Mouse (Mus musculus): ENCODE results near the gene Fes. TPM values are rescaled to one million over a fixed set of nuclear protein-coding genes. Genes with fewer than 3 reads are reported as not detected.
A peak's percentile ranks its signal among the peaks of the same experiment; 100 is the strongest.

Fes gene
- 12.3 and 13.8 TPM in 2 replicates for polyA plus RNA-seq (2015; fragmentation: Nextera tagmentation; extraction: Ambion mirVana)

GRCm38 (mm10) chr7:80387633-80388543, at the start of gene Fes:
Gene Fes, minus strand, starts transcription at chr7:80387946.
- Histone ChIP-seq H3K4me2 (ENCODE audit: low read depth, low read length) (peak within 1 kb of the TSS; percentile 62), H3K27me3 (ENCODE audit: control insufficient read depth, insufficient read depth, low read length) (no peaks in the 10 kb centered on the region), H3K4me3 (replicated peaks; ENCODE audit: low read length) (peak within 1 kb of the TSS; percentile 47), H3K9me3 (replicated peaks; ENCODE audit: control insufficient read depth, low read length) (no peaks in the 10 kb centered on the region), H3K4me1 (ENCODE audit: control insufficient read depth, insufficient read depth, low read length) (peaks cover 19% of the 10 kb centered on the region), H3K27ac (ENCODE audit: low read length) (peak within 1 kb of the TSS; percentile 69), H3K36me3 (ENCODE audit: control insufficient read depth, insufficient read depth, low read length) (peaks cover 16% of the 10 kb centered on the region), H3K9ac (ENCODE audit: low read length) (peak within 1 kb of the TSS; percentile 76)
- WGBS: 19% methylated on average over 33 of the region's 33 CpGs
- peak; percentile 57; the same call in 1 of the 2 replicates for ATAC-seq (ENCODE audit: insufficient read depth, low FRiP score)

- no peak overlapping the region for H3K4me3 ChIP-seq (replicated peaks; ENCODE audit: low read length)
- no peaks in the 10 kb centered on the region; the same call in 1 of the 2 replicates for H3K4me1 ChIP-seq (ENCODE audit: control insufficient read depth, insufficient read depth, low read length)
- no peak overlapping the region for H3K4me2 ChIP-seq (ENCODE audit: low read depth, low read length)
- no peak for ATAC-seq (ENCODE audit: insufficient read depth, low FRiP score)
- no peaks in the 10 kb centered on the region for H3K27me3 ChIP-seq (ENCODE audit: control insufficient read depth, insufficient read depth, low read length)
- 79% methylated on average over 7 of the region's 7 CpGs for WGBS
- no peaks in the 10 kb centered on the region for H3K9me3 ChIP-seq (replicated peaks; ENCODE audit: control insufficient read depth, low read length)
- no peak overlapping the region for H3K9ac ChIP-seq (ENCODE audit: low read length)
- no peaks in the 10 kb centered on the region for H3K36me3 ChIP-seq (ENCODE audit: control insufficient read depth, insufficient read depth, low read length)
- H3K27ac ChIP-seq (ENCODE audit: low read length): no peak overlapping the region
Observed at GRCm38 (mm10) chr7:80436571-80436970, 48.8 kb upstream of the Fes start.

GRCm38 (mm10) chr7:80435594-80435993, 47.8 kb upstream of the Fes start:
- no peak overlapping the region for H3K4me3 ChIP-seq (replicated peaks; ENCODE audit: low read length)
- H3K36me3 ChIP-seq (ENCODE audit: control insufficient read depth, insufficient read depth, low read length): no peaks in the 10 kb centered on the region
- no peak overlapping the region for H3K27ac ChIP-seq (ENCODE audit: low read length)
- H3K9ac ChIP-seq (ENCODE audit: low read length): no peak overlapping the region
- H3K9me3 ChIP-seq (replicated peaks; ENCODE audit: control insufficient read depth, low read length): no peaks in the 10 kb centered on the region
- no peaks in the 10 kb centered on the region for H3K4me1 ChIP-seq (ENCODE audit: control insufficient read depth, insufficient read depth, low read length)
- no peak for ATAC-seq (ENCODE audit: insufficient read depth, low FRiP score)
- no peak overlapping the region for H3K4me2 ChIP-seq (ENCODE audit: low read depth, low read length)
- WGBS: 49% methylated on average over 3 of the region's 3 CpGs
- H3K27me3 ChIP-seq (ENCODE audit: control insufficient read depth, insufficient read depth, low read length): no peaks in the 10 kb centered on the region

GRCm38 (mm10) chr7:80429661-80430060, 41.9 kb upstream of the Fes start:
- no peaks in the 10 kb centered on the region for H3K4me1 ChIP-seq (ENCODE audit: control insufficient read depth, insufficient read depth, low read length)
- no peak overlapping the region for H3K4me2 ChIP-seq (ENCODE audit: low read depth, low read length)
- H3K9ac ChIP-seq (ENCODE audit: low read length): no peak overlapping the region
- 94% methylated on average over 12 of the region's 12 CpGs for WGBS
- H3K27me3 ChIP-seq (ENCODE audit: control insufficient read depth, insufficient read depth, low read length): no peaks in the 10 kb centered on the region
- no peaks in the 10 kb centered on the region for H3K9me3 ChIP-seq (replicated peaks; ENCODE audit: control insufficient read depth, low read length)
- no peaks in the 10 kb centered on the region for H3K36me3 ChIP-seq (ENCODE audit: control insufficient read depth, insufficient read depth, low read length)
- H3K27ac ChIP-seq (ENCODE audit: low read length): no peak overlapping the region
- H3K4me3 ChIP-seq (replicated peaks; ENCODE audit: low read length): no peak overlapping the region
- ATAC-seq (ENCODE audit: insufficient read depth, low FRiP score): no peak

GRCm38 (mm10) chr7:80427730-80428129, 40.0 kb upstream of the Fes start:
- Histone ChIP-seq H3K9ac (ENCODE audit: low read length) (no peak overlapping the region), H3K4me1 (ENCODE audit: control insufficient read depth, insufficient read depth, low read length) (peaks cover 5% of the 10 kb centered on the region; the same call in 1 of the 2 replicates), H3K27ac (ENCODE audit: low read length) (no peak overlapping the region), H3K9me3 (replicated peaks; ENCODE audit: control insufficient read depth, low read length) (no peaks in the 10 kb centered on the region), H3K4me2 (ENCODE audit: low read depth, low read length) (no peak overlapping the region), H3K27me3 (ENCODE audit: control insufficient read depth, insufficient read depth, low read length) (no peaks in the 10 kb centered on the region), H3K4me3 (replicated peaks; ENCODE audit: low read length) (no peak overlapping the region), H3K36me3 (ENCODE audit: control insufficient read depth, insufficient read depth, low read length) (no peaks in the 10 kb centered on the region)
- ATAC-seq (ENCODE audit: insufficient read depth, low FRiP score): no peak
- 72% methylated on average over 5 of the region's 5 CpGs for WGBS

GRCm38 (mm10) chr7:80426363-80426762, 38.6 kb upstream of the Fes start:
- H3K9ac ChIP-seq (ENCODE audit: low read length): no peak overlapping the region
- no peak overlapping the region for H3K4me3 ChIP-seq (replicated peaks; ENCODE audit: low read length)
- peak; percentile 39; the same call in 1 of the 2 replicates for ATAC-seq (ENCODE audit: insufficient read depth, low FRiP score)
- no peaks in the 10 kb centered on the region for H3K9me3 ChIP-seq (replicated peaks; ENCODE audit: control insufficient read depth, low read length)
- H3K36me3 ChIP-seq (ENCODE audit: control insufficient read depth, insufficient read depth, low read length): no peaks in the 10 kb centered on the region
- peaks cover 5% of the 10 kb centered on the region; the same call in 1 of the 2 replicates for H3K4me1 ChIP-seq (ENCODE audit: control insufficient read depth, insufficient read depth, low read length)
- 54% methylated on average over 7 of the region's 7 CpGs for WGBS
- H3K4me2 ChIP-seq (ENCODE audit: low read depth, low read length): no peak overlapping the region
- H3K27me3 ChIP-seq (ENCODE audit: control insufficient read depth, insufficient read depth, low read length): no peaks in the 10 kb centered on the region
- peak overlapping the region; percentile 19; the same call in 1 of the 2 replicates for H3K27ac ChIP-seq (ENCODE audit: low read length)

- H3K4me1 ChIP-seq (ENCODE audit: control insufficient read depth, insufficient read depth, low read length): peaks cover 5% of the 10 kb centered on the region; the same call in 1 of the 2 replicates
- 79% methylated on average over 6 of the region's 6 CpGs for WGBS
Observed at GRCm38 (mm10) chr7:80424722-80425121, 37.0 kb upstream of the Fes start.

GRCm38 (mm10) chr7:80422759-80423480, 35.2 kb upstream of the Fes start:
- no peaks in the 10 kb centered on the region for H3K9me3 ChIP-seq (replicated peaks; ENCODE audit: control insufficient read depth, low read length)
- peak; percentile 70; the same call in 1 of the 2 replicates for ATAC-seq (ENCODE audit: insufficient read depth, low FRiP score)
- H3K4me3 ChIP-seq (replicated peaks; ENCODE audit: low read length): peak overlapping the region; percentile 12; the same call in 1 of the 2 replicates
- H3K9ac ChIP-seq (ENCODE audit: low read length): peak overlapping the region; percentile 49
- H3K36me3 ChIP-seq (ENCODE audit: control insufficient read depth, insufficient read depth, low read length): no peaks in the 10 kb centered on the region
- H3K4me1 ChIP-seq (ENCODE audit: control insufficient read depth, insufficient read depth, low read length): peaks cover 5% of the 10 kb centered on the region; the same call in 1 of the 2 replicates
- no peak overlapping the region for H3K27ac ChIP-seq (ENCODE audit: low read length)
- peak overlapping the region; percentile 42 for H3K4me2 ChIP-seq (ENCODE audit: low read depth, low read length)
- WGBS: 11% methylated on average over 20 of the region's 20 CpGs
- no peaks in the 10 kb centered on the region for H3K27me3 ChIP-seq (ENCODE audit: control insufficient read depth, insufficient read depth, low read length)

More at GRCm38 (mm10) chr7:80424722-80425121, 37.0 kb upstream of the Fes start:
- Histone ChIP-seq H3K4me2 (ENCODE audit: low read depth, low read length) (no peak overlapping the region), H3K9me3 (replicated peaks; ENCODE audit: control insufficient read depth, low read length) (no peaks in the 10 kb centered on the region), H3K4me3 (replicated peaks; ENCODE audit: low read length) (no peak overlapping the region), H3K9ac (ENCODE audit: low read length) (no peak overlapping the region), H3K36me3 (ENCODE audit: control insufficient read depth, insufficient read depth, low read length) (no peaks in the 10 kb centered on the region), H3K27ac (ENCODE audit: low read length) (no peak overlapping the region), H3K27me3 (ENCODE audit: control insufficient read depth, insufficient read depth, low read length) (no peaks in the 10 kb centered on the region)
- no peak for ATAC-seq (ENCODE audit: insufficient read depth, low FRiP score)

GRCm38 (mm10) chr7:80421576-80421975, 33.8 kb upstream of the Fes start:
- ATAC-seq (ENCODE audit: insufficient read depth, low FRiP score): no peak
- H3K4me2 ChIP-seq (ENCODE audit: low read depth, low read length): no peak overlapping the region
- H3K36me3 ChIP-seq (ENCODE audit: control insufficient read depth, insufficient read depth, low read length): no peaks in the 10 kb centered on the region
- no peak overlapping the region for H3K9ac ChIP-seq (ENCODE audit: low read length)
- no peaks in the 10 kb centered on the region for H3K9me3 ChIP-seq (replicated peaks; ENCODE audit: control insufficient read depth, low read length)
- no peak overlapping the region for H3K4me3 ChIP-seq (replicated peaks; ENCODE audit: low read length)
- H3K27ac ChIP-seq (ENCODE audit: low read length): no peak overlapping the region
- 90% methylated on average over 6 of the region's 6 CpGs for WGBS
- peaks cover 5% of the 10 kb centered on the region; the same call in 1 of the 2 replicates for H3K4me1 ChIP-seq (ENCODE audit: control insufficient read depth, insufficient read depth, low read length)
- no peaks in the 10 kb centered on the region for H3K27me3 ChIP-seq (ENCODE audit: control insufficient read depth, insufficient read depth, low read length)
